Mouse (Mus musculus) embryonic facial prominence, embryonic 14.5 days (tissue): ENCODE data around the gene Sdc4. TPM values are rescaled to one million over a fixed set of nuclear protein-coding genes. Genes with fewer than 3 reads are reported as not detected.

Experiments used
- ATAC-seq: fragments of 200-750 bp; cut with Nextera tagmentation; 2 replicates; pipeline ENCODE4 v1.8.0; 2017; ENCODE audit warnings: low read depth, moderate number of reproducible peaks, moderate TSS enrichment
- DNase-seq: peaks from one replicate; pipeline ENCODE4 v3.0.0-alpha.2; 2015; ENCODE audit warnings: low spot score
- H3K27ac ChIP-seq: fragments of 300-500 bp; sonication (generic); replicated peaks from 2 replicates; pipeline ENCODE4 v1.5.1; 2014; ENCODE audit warnings: low read depth, mild to moderate bottlenecking, low read length, moderate library complexity
- H3K27me3 ChIP-seq: fragments of 300-500 bp; sonication (generic); replicated peaks from 2 replicates; pipeline ENCODE4 v1.6.1; 2014; ENCODE audit warnings: low read length; ENCODE audit not compliant: control insufficient read depth, insufficient read depth
- H3K36me3 ChIP-seq: fragments of 300-500 bp; sonication (generic); 2 replicates; pipeline ENCODE4 v1.6.1; 2014; ENCODE audit warnings: low read length, mixed read lengths; ENCODE audit not compliant: control insufficient read depth, insufficient read depth
- H3K4me1 ChIP-seq: fragments of 300-500 bp; sonication (generic); 2 replicates; pipeline ENCODE4 v1.6.1; 2014; ENCODE audit warnings: antibody characterized with exemption, low read length; ENCODE audit not compliant: control insufficient read depth, insufficient read depth
- H3K4me2 ChIP-seq: fragments of 300-500 bp; sonication (generic); 2 replicates; pipeline ENCODE4 v1.6.1; 2014; ENCODE audit warnings: low read depth, mild to moderate bottlenecking, low read length, moderate library complexity, mixed read lengths
- H3K4me3 ChIP-seq: fragments of 300-500 bp; sonication (generic); 2 replicates; pipeline ENCODE4 v1.5.1; 2014; ENCODE audit warnings: low read depth, mild to moderate bottlenecking, low read length
- H3K9ac ChIP-seq: fragments of 300-500 bp; sonication (generic); 2 replicates; pipeline ENCODE4 v1.6.1; 2014; ENCODE audit warnings: low read depth, mild to moderate bottlenecking, low read length, moderate library complexity, mixed read lengths
- H3K9me3 ChIP-seq: fragments of 300-500 bp; sonication (generic); 2 replicates; pipeline ENCODE4 v1.6.1; 2016; ENCODE audit warnings: low read length; ENCODE audit not compliant: control insufficient read depth
- WGBS: fragments of 180-500 bp; shearing (Covaris S2); extraction: QIAGEN DNeasy Blood & Tissue Kit; methylation state at CpG from one replicate; pipeline ENCODE4 v1.1.7; 2014; 5-methylcytosine and 5-hydroxymethylcytosine counted together
- polyA plus RNA-seq: library from polyadenylated mRNA; unstranded; fragments of >200 nt; fragmentation: Nextera tagmentation; extraction: Ambion mirVana; gene quantifications from 2 replicates; pipeline ENCODE4 v1.2.1, GENCODE M21; 2014

The Sdc4 gene
- polyA plus RNA-seq, 1 experiment from 2014 or later = 57.1 TPM

DNA sequence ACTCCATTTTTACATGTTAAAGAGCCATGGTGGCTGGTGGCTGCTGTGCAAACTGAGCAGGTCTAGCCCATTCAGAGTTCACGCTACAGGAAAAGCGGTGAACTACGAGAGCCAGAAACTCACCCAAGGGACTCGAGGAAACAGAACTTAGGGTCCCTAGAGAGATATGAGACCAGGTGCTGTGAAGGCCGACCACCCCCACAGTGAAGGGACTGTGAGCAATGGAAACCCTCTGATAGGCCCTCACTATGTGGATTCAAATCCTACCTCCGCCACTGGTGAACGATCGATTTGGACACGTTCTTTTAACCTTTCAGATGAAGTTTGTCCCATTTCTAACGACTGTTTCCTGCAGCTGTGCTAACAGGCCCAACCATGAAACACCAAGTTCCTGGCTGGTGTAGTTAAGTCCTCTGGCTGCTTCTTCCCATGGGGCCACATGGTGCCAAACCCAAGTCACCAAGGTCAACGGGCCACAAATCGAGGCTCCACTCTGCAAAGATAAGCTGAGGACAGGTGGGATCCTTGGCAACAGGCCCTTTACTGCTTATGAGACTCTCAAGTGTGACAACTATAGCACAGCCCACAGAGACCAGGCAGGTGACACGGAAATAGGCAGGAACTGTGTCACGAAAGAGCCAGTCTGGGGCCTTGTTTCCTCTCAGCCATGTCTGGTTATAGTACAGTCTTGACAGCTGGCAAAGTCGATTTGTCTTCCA lies 20.9 kb downstream of the Sdc4 start:
- Histone ChIP-seq H3K27me3 (no peaks in the 10 kb centered on the region), H3K4me3 (no peak overlapping the region), H3K4me2 (no peak overlapping the region), H3K4me1 (no peaks in the 10 kb centered on the region), H3K36me3 (peaks cover 42% of the 10 kb centered on the region), H3K9me3 (no peaks in the 10 kb centered on the region), H3K27ac (no peak overlapping the region; the same call in 1 of the 2 replicates), H3K9ac (no peak overlapping the region)
- DNase-seq (no peak), ATAC-seq (no peak)
- WGBS = 85% methylated on average over 15 of the region's 15 CpGs

DNA sequence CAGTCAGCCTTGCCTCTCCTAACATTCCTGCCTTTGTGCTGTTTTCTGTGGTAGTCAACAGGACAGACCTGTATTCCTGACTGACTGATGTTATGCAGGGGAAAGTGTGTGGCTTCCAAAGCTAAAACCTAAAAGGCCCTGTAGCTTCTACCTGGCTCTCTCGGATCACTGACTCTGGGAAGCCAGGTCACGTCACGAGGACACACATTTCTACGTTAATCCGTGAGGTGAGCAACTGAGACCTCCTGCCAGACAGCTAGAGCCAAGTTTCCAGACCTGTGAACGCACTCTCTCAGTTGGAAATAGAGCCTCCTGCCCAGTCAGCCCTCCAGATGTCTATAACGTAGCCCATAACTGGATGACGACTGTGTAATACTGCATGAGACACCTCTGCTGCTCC lies 21.7 kb downstream of the Sdc4 start:
- WGBS = 71% methylated on average over 8 of the region's 8 CpGs
- ATAC-seq (no peak), DNase-seq (no peak)
- Histone ChIP-seq H3K27me3 (no peaks in the 10 kb centered on the region), H3K27ac (no peak overlapping the region), H3K36me3 (peaks cover 34% of the 10 kb centered on the region), H3K9me3 (no peaks in the 10 kb centered on the region), H3K4me3 (no peak overlapping the region), H3K4me1 (no peaks in the 10 kb centered on the region), H3K4me2 (no peak overlapping the region), H3K9ac (no peak overlapping the region)

DNA sequence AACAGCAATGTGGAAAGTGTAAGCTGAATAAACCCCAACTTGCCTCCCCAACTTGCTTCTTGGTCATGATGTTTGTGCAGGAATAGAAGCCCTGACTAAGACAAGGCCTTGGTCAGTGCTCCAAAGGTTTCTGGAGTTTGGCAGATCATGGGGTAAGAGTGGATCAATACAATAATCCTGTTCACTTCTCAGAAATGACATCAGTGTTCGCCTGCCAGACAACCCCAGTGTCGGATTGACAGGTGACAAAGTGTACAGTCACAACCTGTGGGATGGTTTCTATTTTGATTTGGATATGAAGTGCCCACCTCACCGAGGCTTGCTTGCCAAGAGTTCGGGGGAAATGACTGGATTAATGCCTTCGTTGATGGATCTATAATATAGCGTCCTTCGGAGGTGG lies 22.4 kb downstream of the Sdc4 start:
- Histone ChIP-seq H3K9ac (no peak overlapping the region), H3K4me3 (no peak overlapping the region), H3K4me2 (no peak overlapping the region), H3K4me1 (no peaks in the 10 kb centered on the region), H3K36me3 (peaks cover 28% of the 10 kb centered on the region), H3K27me3 (no peaks in the 10 kb centered on the region), H3K9me3 (no peaks in the 10 kb centered on the region), H3K27ac (no peak overlapping the region)
- no peak for ATAC-seq
- 80% methylated on average over 7 of the region's 7 CpGs for WGBS
- DNase-seq = no peak

DNA sequence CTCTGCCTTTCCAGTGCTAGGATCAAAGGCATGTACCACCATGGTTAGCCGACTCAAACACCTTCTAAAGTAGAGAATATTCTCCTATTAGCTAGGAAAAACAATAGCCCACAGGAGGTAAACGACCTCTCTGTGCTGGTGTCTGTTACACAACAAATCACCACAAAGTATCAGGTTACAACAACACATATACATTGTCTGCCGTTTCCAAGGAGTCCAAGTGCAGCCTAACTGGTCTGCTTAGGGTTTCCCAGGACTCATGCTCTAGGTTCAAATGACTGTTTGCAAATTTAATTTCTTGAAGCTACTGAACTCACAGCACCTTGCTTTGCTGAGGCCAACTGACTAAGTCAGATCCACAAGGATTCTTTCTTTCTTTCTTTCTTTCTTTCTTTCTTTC lies 24.2 kb downstream of the Sdc4 start:
- no peaks in the 10 kb centered on the region for H3K4me1 ChIP-seq
- no peak overlapping the region for H3K4me2 ChIP-seq
- ATAC-seq (peak; percentile 26; the same call in 1 of the 2 replicates), DNase-seq (peak; percentile 45)
- WGBS = 0% methylated on average over 3 of the region's 3 CpGs
- no peaks in the 10 kb centered on the region for H3K9me3 ChIP-seq
- no peak overlapping the region for H3K4me3 ChIP-seq
- H3K9ac ChIP-seq = no peak overlapping the region
- H3K36me3 ChIP-seq = peaks cover 13% of the 10 kb centered on the region; the same call in 1 of the 2 replicates
- no peaks in the 10 kb centered on the region for H3K27me3 ChIP-seq
- no peak overlapping the region for H3K27ac ChIP-seq

DNA sequence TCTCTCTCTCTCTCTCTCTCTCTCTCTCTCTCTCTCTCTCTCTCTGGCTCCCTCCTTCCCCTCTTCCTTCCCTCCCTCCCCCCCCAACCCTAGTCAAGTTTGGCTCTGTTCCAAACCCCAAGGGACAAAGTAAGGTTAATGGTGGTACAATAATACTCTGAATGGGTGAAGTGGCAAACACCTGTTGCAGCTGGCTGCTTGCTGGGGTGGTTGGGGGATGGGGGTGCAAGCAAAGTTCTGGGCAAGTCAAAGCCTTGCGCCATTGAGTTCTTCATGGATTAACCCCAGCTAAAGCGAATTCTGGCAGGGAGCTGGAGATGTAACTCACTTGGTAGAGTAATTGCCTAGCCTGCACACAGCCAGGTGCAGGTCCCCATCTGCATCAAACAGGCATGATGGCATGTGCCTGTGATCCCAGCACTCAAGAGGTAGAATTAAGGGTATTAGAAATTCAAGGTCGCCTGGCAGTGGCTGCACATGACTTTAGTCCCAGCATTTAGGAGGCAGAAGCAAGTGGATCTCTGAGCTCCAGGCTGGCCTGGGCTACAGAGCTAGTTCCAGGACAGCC lies 25.3 kb downstream of the Sdc4 start:
- Histone ChIP-seq H3K9me3 (no peaks in the 10 kb centered on the region), H3K4me1 (peaks cover 3% of the 10 kb centered on the region; the same call in 1 of the 2 replicates), H3K27me3 (peaks cover 5% of the 10 kb centered on the region; the same call in 1 of the 2 replicates), H3K4me2 (no peak overlapping the region), H3K36me3 (0 out of 2 replicates have a peak, but pooled peaks cover 4% of the 10 kb centered on the region), H3K27ac (no peak overlapping the region), H3K9ac (no peak overlapping the region), H3K4me3 (no peak overlapping the region)
- DNase-seq = no peak
- no peak for ATAC-seq
- WGBS = 19% methylated on average over 3 of the region's 3 CpGs

DNA sequence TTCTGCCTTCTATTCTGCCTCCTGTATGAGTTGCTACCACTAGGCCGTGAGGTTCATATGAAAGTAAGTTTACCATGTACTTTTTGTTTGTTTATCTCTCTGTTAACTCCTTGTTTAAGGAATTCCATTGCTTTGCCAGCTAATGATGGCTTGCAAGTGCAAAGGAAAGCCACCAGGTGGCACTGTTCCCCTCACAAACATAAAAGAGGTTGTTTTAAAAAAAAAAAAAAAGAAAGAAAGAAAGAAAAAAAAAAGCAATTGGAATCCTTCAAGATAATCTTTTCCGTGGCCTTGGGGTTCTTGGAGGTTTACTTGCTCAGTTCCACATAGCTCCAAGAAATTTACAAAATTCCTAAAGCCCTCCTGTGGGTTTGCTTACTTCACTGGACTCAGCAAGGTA lies 26.5 kb downstream of the Sdc4 start:
- no peak overlapping the region for H3K9ac ChIP-seq
- WGBS = 1% methylated on average over 2 of the region's 2 CpGs
- no peak overlapping the region for H3K4me2 ChIP-seq
- H3K36me3 ChIP-seq = no peaks in the 10 kb centered on the region
- H3K9me3 ChIP-seq = no peaks in the 10 kb centered on the region
- H3K27ac ChIP-seq = no peak overlapping the region
- DNase-seq (peak; percentile 42), ATAC-seq (no peak)
- no peak overlapping the region for H3K4me3 ChIP-seq
- peaks cover 5% of the 10 kb centered on the region; the same call in 1 of the 2 replicates for H3K27me3 ChIP-seq
- peaks cover 3% of the 10 kb centered on the region; the same call in 1 of the 2 replicates for H3K4me1 ChIP-seq

DNA sequence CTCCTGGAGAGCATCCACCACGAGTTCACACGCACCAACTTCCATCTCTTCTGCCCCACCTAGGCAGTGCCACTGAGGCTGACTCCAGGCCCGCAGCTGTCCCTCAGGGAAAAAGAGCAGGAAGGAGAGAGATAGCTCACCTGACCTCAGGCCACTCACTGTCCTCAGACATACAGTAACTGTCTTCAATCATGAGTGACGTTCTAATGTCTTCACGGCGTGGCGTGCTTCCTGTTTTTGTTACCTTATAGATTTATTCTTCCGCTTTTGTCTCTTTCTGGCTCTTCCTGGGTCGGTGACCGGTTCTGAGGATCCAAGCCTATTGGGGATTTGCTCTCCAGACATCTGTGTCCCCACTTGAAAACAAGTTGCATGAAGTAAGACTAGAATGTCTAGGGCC lies 29.1 kb downstream of the Sdc4 start:
- Histone ChIP-seq H3K4me1 (peaks cover 3% of the 10 kb centered on the region; the same call in 1 of the 2 replicates), H3K4me2 (peak overlapping the region; percentile 50), H3K4me3 (peak overlapping the region; percentile 15; the same call in 1 of the 2 replicates), H3K36me3 (no peaks in the 10 kb centered on the region), H3K9ac (peak overlapping the region; percentile 47; the same call in 1 of the 2 replicates), H3K9me3 (no peaks in the 10 kb centered on the region), H3K27me3 (peaks cover 17% of the 10 kb centered on the region), H3K27ac (no peak overlapping the region)
- DNase-seq = no peak
- WGBS = 66% methylated on average over 10 of the region's 10 CpGs
- no peak for ATAC-seq

DNA sequence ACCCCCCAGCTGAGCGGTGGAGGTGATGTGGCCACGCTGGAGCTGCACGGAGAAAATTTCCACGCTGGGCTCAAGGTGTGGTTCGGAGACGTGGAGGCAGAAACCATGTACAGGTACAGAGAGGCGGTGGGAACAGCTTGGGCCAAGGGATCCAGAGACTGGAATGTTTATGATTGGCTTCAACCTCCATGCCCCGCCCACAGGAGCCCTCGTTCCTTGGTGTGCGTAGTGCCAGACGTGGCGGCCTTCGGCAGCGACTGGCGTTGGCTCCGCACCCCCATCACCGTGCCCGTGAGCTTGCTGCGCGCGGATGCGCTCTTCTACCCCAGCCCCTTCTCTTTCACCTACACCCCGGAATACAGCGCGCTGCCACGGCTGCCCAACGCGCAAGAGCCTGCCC lies 29.5 kb downstream of the Sdc4 start:
- Histone ChIP-seq H3K9me3 (no peaks in the 10 kb centered on the region), H3K27me3 (peaks cover 21% of the 10 kb centered on the region), H3K27ac (no peak overlapping the region), H3K4me3 (peak overlapping the region; percentile 15; the same call in 1 of the 2 replicates), H3K36me3 (no peaks in the 10 kb centered on the region), H3K9ac (peak overlapping the region; percentile 47), H3K4me1 (peaks cover 3% of the 10 kb centered on the region; the same call in 1 of the 2 replicates), H3K4me2 (peak overlapping the region; percentile 50)
- ATAC-seq (no peak), DNase-seq (no peak)
- 24% methylated on average over 26 of the region's 28 CpGs for WGBS
